Mouse (Mus musculus): ENCODE data around the gene Poln.

Poln gene

DNA sequence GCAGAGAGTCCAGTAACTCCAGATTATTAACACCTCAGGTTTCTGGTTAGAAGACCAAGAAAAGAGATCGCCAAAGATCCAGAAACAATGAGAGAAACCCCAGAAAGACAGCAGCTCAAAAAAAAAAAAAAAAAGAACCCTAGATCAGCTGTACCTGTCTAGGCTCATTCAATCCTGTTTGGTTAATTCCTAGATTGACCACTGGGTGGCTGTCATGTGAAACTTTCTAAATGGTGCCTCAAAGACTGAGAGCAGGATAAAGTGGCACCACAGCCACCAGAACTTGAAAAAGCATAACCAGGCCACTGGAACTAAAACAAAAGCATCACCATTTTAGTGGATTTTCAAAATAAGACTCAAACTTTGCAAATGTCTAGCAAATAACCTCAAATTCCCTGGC lies 71.9 kb downstream of the Poln start:
- DNase-seq (ENCODE audit: low spot score), result peak; percentile 85

DNA sequence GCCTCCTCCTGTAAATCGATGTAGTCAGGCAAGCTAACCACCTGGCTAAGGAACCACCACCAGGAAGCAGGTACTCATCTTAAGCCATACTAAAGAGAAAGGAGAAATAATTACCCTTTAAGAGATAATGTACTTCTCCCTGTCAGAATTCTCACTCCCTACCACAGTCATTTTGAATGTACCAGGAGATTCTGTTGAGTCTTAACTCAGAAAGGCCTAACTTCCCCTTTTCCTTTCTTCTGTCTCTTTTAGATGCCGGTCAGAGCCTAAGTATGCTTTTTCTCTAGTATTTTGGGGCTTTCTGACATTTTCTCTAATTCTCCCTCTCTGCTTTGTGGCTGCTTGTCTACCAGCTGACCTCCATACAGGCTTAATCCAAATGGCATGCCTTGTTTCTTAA lies 76.2 kb downstream of the Poln start:
- DNase-seq (ENCODE audit: low spot score), result no peak

DNA sequence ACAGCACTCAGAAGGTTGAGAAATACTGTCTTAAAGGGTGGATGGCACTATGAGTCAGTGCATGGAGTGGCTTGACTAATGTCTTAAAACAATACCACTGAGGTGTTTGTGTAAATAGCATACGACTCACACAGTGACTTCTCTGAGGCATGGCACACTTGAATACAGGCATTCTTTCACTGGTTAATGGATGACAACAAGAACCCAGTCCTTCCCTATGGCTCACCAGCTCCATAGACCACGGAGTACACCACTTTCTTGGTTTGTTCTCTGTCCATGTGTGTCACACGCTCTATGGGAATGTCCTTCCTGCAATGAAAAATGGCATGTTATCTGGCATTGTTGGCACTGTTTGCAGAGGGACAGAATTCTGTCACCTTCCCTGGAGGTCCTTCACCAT lies 136.7 kb downstream of the Poln start:
- DNase-seq (ENCODE audit: low spot score), result no peak

DNA sequence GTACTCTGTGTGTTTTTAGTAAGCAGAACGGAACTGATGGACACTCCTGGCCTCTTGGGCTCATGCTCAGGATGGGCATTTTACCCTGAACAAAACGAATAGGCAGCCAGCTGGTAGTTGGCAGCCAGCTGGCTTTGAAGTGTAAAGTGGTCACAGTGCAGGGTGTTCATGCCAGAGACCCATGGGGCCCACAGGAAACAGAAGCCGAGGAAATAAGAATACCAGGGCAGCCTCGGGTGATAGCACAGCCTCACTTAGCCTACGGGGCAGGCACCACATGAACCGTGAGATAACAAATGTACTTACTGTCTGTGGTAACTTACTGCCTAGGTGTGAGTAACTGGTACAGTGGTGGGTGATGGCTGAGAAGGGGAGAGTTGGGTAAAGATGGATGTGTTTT lies 138.2 kb downstream of the Poln start:
- no peak for DNase-seq (ENCODE audit: low spot score)

DNA sequence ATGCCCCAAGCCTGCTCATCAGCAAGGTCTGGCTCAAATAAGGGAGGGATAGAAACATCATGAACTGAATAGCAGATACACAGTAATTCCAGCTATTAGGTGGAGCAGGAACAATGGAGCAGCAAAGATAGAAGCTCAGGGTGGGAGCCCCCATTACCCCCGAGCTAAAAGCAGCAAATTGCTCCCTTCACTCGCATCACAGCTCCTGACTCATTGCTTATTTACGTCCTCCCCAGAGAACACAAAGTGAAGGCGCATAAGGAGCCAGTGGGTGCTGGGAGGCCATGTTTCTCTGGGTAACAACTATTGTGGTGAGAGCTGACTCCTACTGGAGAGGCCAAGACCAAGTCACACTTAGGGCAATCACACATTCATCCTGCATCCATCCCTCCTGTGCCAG lies 139.1 kb downstream of the Poln start:
- DNase-seq (ENCODE audit: low spot score), result no peak

DNA sequence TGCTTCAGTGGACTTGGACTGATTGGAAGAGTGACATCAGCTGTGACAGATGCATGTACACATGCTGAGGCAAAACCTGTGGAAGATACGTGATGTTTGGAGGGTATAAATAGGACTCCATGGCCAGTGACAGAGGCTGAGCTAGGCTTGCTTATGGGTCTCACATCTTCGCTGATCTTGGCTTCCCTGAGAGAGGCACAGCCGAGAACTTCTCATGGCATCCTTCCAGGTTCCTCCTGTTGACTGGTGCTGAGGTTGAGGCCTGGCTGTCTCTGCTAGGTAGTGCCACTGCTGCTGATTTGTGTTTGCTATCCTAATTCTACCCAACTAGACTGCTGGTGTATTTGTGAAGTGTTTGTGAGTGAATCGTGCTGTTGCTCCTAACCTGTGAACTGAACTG lies 150.3 kb downstream of the Poln start:
- DNase-seq (ENCODE audit: low spot score), result no peak

DNA sequence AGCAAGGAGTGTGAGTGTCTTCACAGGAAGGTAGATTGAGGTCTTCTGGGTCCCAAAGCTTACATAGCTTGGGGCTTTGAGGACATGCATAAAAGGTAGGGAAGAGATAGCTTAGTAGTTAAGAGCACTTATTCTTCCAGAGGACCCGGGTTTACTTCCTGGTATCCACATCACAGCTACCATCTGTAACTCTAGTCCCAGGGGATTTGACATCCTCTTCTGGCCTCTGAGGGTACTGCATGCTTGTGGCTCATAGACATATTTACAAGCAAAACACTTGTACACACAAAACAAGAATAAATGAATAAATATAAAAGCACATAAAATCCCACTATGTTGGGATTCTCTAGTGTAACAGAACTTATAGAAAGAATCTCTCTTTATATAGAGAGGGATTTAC lies 154.6 kb downstream of the Poln start:
- no peak for DNase-seq (ENCODE audit: low spot score)

DNA sequence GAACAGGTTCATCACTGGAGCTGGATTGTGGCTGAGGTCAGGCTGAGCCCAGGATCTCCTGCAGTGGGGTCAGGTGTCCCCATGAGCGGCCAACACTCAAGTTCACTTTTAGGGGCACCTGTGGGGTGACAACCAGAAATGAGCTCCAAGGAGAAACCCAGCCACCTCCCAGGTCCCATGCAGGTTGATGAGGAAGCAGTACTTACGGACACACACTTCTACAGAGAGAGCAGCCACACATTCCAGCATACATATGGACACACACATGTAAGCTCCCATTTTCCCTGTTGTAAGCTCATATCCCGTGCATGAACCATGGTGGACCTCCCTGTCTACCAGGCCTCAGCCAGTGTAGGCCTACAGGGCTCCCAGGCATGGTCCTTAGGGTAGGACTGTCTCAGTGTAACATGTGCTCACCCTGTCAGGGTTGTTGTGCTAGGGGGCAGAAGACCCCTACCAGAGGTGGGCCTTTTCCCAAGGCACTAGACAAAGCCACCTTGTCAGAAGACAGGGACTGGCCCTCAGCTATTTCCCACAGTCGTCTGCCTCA lies 161.8 kb downstream of the Poln start:
- DNase-seq (ENCODE audit: low spot score), result no peak

DNA sequence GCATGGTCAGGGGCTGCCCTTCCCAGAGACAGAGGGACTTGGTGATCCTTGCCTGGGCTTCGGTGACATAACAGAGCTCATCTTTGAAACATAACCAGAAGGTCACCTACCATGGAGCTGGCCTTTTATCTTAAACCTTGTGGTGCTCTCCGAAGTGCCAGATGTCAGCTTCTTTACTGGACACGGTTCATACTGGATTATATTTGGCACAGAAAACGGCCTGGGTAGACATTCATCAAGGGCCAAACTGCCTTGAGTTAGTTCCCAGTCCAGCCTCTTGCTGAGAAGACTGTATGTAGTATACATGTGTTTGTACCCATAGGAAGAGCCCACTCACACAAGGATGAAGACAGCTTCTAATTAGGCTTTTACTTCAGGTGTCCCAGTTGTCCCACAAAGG lies 162.4 kb downstream of the Poln start:
- DNase-seq (ENCODE audit: low spot score), result peak; percentile 53

DNA sequence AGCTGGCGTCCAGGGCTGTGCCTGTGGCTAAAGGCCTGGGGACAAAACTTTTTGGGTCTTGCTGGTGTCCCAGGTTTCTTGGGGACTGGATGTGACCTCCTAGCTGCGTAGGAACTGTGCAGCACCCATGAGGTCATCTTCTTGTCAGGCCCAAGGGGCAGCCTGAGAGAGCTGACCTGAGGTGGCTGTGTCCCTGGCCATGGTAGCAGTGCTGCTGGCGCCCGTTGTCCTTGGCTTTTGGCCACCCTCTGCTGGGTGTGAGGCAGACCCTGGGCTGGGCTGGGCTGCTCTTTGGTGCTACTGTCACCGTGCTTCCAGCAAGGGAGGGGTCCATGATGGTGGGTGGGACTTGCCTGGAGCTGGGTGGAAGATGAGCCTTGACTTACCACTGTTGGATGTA lies 164.6 kb downstream of the Poln start:
- no peak for DNase-seq (ENCODE audit: low spot score)

DNA sequence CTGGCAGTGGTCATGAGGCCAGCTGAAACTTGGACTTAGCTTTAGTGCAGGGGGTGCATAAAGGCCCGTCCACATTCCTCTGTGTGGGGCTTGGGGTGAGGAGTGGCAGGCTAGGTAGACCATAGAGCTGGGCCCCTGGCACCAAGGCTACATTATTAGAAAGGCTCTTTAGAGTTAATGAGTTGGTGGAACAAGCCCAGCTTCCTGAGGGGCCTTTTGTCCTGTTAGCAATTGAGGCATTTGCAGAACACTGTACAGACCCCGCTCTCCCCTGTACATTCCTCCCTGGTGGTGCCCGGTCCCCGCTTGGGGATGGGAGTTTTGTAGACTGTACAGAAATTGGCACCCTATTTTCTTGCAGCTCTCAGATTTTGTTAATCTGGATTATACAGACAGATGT lies 166.6 kb downstream of the Poln start:
- no peak for DNase-seq (ENCODE audit: low spot score)

DNA sequence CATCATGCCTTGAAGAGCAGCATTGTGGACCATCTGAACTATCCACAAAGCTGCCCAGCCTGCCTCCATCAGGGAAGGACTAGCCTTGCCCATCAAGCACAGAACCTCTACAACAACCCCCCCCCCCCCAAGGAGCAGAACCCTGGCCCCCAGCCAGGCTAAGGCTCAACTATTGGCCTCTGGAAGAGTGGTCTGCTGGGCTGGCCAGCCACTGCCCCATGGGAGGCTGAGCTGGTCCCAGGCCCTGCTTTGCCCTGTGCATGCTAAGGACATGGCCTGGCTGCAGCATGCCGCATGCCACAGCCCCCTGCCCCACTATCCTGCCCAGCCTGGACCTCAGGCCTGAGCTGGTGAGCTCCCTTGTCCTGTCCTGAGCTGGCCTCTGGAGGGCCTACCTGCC lies 167.8 kb downstream of the Poln start:
- no peak for DNase-seq (ENCODE audit: low spot score)

DNA sequence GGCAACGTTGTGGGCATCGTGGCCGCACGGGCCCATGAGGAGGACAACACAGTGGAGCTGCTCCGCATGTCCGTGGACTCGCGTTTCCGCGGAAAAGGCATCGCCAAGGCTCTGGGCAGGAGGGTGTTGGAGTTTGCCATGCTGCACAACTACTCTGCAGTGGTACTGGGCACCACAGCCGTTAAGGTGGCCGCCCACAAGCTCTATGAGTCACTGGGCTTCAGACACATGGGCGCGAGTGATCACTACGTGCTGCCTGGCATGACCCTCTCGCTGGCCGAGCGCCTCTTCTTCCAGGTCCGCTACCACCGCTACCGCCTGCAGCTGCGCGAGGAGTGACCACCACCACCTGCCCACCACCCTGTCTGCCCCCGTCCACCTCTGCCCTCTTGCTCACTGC lies 168.4 kb downstream of the Poln start:
- no peak for DNase-seq (ENCODE audit: low spot score)

DNA sequence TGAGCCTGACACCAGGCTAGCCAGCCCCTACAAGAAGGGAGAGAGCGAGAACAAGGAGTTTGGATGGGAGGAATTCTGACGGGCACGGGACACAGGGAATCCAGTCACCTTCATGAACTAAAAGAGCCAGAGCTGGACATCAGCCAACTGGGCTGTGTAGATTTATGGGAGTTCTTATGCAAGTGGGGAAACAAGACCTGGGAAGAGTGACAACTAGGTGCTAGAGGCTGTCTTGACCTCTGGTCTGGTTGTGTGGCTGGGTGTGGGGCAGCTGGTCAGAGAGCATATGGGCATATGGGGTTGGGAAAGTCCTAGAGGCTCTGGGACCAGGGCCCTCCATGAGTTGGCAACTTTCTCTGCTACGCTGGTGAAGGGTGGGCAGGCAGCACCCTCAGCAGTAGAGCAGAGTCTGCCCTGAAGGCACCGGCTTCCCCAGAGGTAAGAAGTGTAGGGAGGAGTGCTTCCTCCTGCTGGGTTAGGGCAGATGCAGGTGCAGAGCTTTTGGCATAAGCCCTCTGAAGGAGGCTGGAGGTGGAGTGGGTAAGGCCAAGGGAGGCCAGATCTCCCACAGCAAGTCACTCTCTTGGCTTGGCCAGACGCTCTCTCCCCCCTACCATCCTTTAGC lies 169.7 kb downstream of the Poln start:
- peak; percentile 99 for DNase-seq (ENCODE audit: low spot score)

DNA sequence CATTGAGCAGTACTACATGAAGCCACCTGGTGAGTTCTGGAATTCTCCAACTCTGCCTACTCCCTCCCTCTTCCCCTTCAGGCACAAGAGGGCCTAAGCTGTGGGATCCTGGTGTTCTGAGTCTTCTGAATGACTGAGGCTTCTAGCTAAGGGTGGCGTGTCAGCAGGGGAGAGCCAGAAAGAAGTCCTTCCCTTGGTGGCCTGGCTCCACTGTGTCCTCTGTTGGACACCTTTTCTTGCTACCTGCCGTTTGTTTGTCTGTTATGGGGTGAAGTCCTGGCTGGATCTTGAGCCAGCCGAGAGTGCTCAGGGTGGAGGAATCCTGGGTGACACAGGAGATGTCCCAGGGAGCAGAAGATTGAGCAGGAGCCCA lies 170.8 kb downstream of the Poln start:
- DNase-seq (ENCODE audit: low spot score), result no peak

DNA sequence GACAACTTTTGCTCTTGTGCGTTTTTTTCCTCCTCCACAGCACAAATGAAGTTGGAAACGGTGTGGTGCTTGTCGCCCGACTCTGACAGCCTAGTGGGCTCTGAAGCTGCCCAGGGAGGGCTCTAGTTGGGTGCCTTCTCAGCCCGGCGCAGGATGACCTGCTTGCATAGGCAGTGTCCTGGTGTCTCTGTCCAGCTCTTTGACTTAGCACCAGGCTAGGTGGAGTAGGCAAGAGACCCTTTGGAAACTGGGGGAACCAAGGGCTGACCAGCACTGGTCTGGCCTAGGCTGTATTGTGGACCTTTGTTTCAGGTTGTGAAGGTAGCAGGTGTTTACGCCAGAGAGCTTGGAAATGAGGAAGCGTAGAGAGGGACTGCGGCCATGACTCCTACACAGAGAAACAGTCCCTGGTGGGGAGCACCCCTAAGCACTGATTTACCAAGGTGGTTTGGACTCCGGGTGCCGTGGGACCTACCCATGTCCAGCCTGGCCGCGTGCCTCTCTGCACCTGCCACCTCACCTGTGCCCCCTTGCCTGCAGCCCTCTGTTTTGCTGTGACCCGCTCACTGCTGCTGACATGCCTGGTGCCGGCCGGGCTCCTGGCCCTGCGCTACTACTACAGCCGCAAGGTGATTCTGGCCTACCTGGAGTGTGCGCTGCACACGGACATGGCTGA lies 171.3 kb downstream of the Poln start:
- DNase-seq (ENCODE audit: low spot score), result no peak

DNA sequence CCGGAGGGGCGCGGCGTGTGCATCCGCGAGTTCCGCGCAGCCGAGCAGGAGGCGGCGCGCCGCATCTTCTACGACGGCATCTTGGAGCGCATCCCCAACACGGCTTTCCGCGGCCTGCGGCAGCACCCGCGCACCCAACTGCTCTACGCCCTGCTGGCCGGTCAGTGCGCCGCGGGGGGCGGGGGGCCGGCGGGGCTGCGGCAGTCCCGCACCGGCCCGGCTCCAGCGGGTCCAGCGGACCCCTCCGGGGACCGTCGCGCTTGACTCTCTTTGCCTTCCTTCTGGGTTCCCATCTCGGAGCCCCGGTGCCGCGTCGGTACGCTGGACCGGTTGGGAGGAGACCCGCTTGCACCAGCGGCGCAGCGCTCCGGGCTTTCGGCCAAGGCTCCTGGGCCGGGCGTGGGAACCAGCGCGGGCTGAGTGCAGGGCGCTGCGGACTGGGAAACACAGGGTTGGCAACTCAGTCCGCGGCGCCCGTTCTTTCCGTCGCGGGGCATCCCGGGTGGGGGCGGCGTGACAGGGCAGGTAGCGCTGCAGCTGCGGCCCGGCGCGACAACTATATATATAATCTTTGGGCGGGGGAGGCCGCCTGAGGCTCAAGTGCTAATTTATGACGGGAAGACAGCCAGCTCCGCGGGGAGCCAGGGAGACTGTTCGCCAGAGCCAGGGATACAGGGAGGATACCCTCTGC lies 172.1 kb downstream of the Poln start:
- DNase-seq (ENCODE audit: low spot score), result no peak

DNA sequence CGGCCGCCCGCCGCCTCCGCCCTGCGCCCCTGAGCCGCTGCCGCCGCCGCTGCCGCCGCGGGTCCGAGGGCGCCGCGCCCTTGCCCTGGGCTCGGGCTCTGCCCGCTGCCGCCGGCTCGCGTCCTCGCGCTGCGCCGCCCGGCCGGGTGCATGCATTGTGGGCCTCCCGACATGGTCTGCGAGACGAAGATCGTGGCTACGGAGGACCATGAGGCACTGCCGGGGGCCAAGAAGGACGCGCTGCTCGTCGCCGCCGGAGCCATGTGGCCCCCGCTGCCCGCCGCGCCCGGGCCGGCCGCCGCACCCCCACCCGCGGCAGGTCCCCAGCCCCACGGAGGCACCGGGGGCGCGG lies 172.6 kb downstream of the Poln start:
- no peak for DNase-seq (ENCODE audit: low spot score)

DNA sequence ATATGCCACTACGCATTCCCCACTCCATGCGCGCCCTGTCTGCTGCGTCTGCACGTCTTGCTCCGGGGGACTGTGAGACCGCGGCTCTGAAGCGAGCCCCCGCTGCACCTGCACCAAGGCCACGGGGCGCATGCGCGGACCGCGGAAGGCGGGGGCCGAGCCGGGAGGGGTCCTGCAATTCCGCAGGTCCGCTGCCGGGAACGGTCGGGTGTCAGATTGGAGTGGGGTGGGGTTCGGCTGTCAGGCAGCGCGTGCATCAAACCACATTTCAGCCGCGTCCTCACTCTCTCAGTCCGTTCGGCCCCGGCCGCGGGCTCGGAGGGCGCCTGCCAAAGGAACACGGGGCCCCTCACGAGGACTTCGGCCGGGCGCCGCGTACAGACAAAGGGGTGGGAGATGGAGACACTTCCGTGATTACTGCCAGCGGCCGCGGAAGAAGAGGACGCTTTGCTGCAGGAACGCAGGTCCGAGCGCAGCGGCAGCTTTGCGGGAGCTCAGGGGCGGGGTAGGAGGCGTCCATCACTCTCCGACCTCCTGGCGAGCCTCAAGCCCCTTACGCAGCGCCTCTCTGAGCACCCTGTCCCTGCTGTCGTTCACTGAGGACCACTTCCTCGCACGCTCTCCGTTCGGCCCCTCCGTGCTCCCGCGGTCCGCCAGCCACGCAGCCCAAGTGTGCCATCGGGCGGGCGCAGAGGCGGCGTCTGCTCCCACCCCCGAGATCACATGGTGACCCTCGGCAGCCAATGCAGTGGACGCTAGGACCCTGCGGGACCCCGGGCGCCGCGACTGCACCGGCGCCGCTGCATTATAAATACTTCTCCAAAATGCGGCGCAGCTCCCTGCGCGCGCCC lies 173.2 kb downstream of the Poln start, which contains the start of gene Nat8l:
Gene Nat8l, plus strand, starts transcription at position 142 of the 851 bp plus-strand sequence.
- DNase-seq (ENCODE audit: low spot score), result no peak

DNA sequence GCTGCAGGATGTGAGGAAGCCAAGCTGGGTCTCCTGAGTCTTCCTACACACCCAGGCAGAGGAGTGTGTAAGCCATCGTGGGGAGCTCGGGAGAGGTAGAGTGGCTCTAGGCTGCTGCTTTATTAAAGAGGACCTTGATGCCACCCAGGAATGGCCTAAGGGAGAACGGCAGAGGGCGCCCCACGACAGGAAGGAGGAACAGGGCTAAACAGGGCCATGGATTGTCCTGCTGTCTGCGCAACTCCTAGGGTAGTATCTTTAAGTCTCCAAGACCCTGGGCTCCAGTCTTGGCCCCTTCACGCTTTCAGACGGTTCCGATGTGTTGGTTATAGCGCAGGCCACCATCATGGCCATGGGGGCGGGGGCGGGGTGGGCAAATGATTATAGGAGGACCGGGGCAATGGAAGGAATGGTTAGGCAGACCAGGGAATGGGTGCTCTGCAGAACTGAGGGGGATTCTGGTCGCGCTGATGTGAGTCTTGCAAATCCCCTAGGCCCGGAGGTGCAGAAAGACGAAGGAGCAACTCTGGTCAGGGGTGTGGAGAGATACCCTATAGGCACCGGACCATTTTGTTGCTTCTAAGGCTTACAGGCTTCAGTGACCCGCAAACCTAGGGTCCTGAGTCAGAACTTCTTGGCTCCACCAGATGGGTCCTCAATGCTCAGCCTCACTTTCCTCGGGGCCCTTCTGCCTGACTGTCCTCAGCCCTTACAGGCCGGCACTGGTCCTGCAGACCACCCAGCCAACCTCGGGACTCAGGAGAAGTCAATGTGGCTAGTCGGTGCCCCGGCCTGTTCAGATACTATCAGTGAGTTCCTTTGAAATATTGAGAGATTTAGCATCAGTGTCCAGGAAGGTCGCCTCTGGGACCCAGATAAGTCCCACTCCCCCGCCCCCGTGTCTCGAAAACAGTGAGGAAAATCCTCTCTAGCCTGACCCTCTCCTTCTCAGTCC lies 174.3 kb downstream of the Poln start:
- no peak for DNase-seq (ENCODE audit: low spot score)

Data from adipocyte (in vitro differentiated cells).